Mouse (Mus musculus) embryo, embryonic 10.5 days (tissue): ENCODE measurements around the gene Sp8.

ENCODE experiments used
- DNase-seq: peaks from one replicate; pipeline ENCODE4 v3.0.0-alpha.2; 2015; ENCODE audit warnings: low spot score

Sp8 gene

DNA sequence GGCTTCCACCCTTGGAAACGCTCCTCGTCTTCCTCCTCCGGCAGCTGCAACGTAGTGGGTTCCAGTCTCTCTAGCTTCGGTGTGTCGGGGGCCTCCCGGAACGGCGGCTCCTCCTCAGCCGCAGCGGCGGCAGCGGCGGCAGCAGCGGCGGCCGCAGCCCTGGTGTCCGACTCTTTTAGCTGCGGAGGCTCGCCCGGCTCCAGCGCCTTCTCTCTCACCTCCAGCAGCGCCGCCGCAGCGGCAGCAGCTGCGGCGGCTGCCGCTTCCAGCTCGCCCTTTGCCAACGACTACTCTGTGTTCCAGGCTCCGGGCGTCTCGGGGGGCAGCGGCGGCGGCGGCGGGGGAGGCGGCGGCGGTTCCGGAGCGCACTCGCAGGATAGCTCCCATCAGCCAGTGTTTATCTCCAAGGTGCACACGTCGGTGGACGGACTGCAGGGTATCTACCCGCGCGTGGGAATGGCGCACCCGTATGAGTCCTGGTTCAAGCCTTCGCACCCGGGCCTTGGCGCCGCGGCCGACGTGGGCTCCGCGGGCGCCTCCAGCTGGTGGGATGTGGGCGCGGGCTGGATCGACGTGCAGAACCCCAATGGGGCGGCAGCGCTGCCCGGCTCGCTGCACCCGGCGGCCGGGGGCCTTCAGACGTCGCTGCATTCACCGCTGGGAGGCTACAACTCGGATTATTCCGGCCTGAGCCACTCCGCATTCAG lies 2.5 kb downstream of the Sp8 start:
- DNase-seq, result peak; percentile 50

DNA sequence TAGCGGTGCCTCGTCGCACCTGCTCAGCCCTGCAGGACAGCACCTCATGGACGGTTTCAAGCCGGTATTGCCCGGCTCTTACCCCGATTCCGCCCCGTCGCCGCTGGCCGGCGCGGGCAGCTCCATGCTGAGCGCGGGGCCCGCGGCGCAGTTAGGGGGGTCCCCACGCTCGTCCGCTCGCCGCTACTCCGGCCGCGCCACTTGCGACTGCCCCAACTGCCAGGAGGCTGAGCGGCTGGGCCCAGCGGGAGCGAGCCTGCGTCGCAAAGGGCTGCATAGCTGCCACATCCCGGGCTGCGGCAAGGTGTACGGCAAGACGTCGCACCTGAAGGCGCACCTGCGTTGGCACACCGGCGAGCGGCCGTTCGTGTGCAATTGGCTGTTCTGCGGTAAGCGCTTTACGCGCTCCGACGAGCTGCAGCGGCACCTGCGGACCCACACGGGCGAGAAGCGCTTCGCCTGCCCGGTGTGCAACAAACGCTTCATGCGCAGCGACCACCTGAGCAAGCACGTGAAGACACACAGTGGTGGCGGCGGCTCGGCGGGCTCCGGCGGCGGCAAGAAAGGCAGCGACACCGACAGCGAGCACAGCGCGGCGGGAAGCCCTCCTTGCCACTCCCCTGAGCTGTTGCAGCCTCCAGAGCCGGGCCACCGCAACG lies 3.2 kb downstream of the Sp8 start:
- peak; percentile 47 for DNase-seq

DNA sequence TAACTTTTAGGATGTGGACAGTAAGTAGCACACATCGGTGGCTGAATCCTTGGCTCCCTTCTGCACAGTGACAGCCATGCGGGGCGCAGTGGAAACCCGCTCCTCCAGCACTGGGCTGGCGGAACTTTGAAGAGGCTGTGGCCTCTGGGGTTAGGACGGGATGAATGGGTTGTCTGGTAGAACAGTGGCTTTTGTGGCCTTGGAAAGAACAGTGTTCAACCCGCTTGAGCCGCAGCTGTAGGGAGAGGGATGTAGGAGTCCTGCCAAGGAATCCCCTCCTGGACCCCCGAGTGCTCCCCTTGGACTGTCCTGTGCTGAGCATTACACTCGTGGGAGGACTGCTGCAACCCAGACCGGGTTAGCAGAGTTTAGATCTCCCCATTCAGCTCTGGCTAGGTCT lies 3.9 kb downstream of the Sp8 start:
- DNase-seq, result peak; percentile 71

DNA sequence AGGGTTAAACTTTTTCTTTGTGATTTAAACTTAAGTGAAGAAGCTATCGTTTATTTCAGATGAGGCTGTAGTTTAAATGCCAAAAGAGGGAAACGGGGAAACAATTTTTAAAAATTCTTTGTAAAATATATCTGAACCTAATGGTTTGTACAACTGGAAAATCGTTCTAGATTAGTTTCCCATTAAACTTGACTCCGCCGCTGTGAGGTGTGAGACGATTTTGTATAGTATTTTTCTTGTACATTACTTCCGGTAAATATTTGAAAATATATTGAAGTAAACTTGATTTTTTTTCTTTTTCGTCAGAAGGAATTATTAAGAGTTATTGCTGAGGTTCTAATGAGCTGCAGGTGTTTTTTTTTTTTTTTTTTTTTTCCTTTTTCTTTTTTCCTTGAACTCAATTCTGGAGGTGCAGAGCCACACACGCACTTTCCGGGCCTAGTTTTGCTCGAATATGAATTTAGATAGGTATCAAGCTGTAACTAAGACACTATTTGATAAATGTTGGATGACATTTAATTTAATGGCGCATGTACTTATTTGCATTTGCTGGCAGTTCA lies 4.8 kb downstream of the Sp8 start:
- DNase-seq, result no peak

DNA sequence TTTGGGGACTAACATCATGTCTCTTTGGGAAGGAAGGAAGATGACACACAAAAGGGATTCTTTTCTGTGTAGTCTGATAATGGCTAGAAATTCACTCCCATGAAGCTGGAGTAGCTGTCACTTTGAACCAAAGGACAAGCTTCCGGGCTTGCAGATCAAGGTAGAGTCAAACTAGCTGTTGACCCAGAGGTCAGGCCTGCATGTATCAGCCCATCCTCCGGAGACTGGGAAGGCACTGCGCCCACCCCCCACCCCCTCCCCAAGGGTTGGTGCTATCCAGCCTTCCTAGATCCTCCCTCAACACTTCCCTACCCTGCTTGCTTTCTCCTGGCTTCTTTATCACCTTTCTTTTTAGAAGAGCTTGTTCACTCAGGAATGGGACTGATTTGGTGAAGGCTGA lies 7.2 kb downstream of the Sp8 start:
- DNase-seq, result peak; percentile 56

DNA sequence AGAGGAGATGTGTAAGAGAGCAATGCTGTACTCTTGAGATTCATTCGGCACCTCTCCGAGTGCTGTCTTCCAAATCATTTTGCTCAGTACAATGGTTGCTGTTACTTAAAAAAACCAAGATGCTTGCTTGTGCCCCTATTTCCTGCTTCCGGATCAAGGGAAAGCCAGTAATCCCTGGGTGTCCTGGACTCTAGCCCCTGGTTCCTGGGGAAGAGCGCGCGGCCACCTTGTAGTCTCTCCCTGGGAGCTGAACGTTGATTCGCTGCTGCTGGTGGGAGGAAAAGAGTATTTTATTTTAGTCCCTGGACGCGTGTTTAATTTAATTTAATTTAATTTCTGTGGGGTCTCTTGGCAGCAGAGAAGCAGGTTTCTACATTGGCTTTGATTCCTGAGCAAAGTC lies 8.3 kb downstream of the Sp8 start:
- DNase-seq, result peak; percentile 63

DNA sequence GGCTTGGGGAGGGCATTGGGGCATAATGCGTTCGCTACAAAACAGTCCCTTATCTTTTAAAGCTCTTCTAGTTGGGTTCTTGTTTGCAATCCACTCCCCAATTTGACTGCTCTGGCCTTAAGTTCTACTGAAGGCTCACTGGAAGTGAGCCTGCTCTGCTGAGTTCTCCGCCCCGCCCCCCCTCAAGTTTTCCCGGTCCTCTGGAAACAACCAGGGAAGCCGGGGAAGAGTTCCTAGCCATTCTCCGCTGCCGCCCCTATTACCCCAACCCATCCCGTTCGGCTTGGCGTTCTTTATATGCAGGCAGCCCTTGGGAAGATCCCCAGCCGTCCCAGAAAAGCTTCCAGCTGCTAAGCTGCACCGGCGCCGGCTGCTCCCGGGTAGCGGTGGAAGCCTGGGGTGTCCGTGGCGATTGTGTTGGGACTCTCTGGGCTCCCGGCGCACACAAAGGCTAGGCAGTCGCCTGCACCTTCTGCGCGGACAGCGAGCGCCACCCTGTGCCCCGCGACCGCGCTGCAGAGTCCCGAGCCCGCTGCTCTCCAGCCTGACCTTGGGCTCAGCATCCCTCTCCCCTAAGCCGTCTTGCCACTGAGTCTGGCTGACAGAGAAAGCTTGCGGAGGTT lies 8.8 kb downstream of the Sp8 start:
- DNase-seq, result peak; percentile 93

DNA sequence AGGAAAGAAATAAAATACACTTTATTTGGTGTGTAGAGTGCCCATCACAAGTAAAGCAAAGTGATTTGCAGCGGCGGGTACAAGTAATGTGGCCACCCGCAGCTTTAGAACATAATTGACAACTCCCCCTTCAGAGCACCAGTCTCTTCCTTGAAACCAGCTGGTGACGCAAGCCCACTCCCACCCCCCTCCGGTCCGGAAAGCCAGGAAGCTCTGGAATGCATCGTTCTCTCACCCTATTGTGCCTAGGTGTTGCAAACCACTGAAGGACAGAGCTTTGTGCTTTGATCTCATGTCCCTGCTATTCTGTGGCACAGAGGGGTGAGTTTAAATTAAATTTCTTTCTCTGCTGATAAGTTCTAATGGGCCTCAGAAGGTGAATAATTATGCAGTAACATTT lies 10.0 kb downstream of the Sp8 start:
- peak; percentile 60 for DNase-seq

DNA sequence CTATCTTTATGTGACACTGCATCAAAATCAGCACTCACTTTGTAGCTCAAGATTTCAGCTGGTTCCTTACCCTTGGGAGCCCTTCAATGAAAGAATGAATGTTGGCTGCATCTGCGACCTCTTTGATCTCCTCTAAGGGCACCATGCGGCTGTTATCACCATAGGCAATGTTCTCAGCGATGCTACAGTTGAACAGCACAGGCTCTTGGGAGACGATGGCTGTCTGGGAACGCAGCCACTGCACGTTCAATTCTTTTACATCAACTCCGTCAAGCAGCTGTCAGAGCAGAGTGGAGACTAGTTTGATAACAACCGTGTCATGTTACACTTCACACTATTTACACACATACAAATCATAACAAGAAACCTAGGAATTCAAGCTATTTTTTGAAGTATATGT lies 26.5 kb downstream of the Sp8 start:
- DNase-seq, result no peak

DNA sequence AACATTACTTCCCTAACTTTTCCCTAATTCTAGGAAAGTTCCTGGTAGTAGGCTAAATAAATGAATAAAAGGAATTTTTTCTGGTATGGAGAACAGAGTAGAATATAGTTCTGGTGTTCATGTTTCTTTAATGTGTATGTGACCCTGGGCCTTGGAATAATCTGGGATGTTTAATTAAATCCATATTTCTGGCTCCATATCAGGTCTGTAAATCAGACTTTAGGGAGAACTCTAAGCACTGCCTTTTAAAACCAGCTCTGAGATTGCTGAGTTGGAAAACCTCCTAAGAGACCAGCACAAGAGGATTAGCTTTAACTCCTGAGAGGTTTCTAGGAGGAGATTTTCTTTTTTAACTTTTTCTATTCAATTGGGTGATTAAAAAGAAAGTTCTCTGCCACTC lies 36.7 kb downstream of the Sp8 start:
- DNase-seq, result no peak

DNA sequence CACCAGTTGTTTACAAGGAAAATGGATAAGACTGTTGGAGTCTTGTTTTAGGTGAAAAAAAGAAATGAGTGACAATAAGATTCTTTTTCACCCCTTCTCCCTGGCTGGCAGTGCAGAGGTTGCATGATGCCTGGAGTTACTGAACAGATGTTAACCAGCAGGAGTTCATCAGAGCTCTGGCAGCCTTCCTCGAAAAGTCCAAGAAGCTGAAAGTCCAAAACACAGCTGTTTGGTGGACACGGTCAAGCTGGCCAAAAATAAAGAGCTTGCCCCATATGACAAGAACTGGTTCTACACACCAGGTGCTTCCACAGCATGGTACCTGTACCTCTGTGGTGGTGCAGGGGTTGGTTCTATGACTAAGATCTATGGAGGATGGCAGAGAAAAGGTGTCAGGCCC lies 41.8 kb downstream of the Sp8 start:
- DNase-seq, result no peak
